Mouse (Mus musculus) forebrain, embryonic 13.5 days (tissue): Measurements from ENCODE around the gene Rad9b. TPM values are rescaled to one million over a fixed set of nuclear protein-coding genes. Genes with fewer than 3 reads are reported as not detected.

Source experiments
- ATAC-seq: fragments of 200-750 bp; cut with Nextera tagmentation; 2 replicates; pipeline ENCODE4 v1.8.0; 2017
- H3K27ac ChIP-seq: fragments of 300-500 bp; sonication (generic); 2 replicates; pipeline ENCODE4 v1.5.1; 2015; ENCODE audit warnings: inconsistent platforms, mild to moderate bottlenecking, moderate library complexity
- H3K27me3 ChIP-seq: fragments of 300-500 bp; sonication (generic); 2 replicates; pipeline ENCODE4 v1.6.1; 2015; ENCODE audit warnings: mild to moderate bottlenecking, inconsistent platforms
- H3K36me3 ChIP-seq: fragments of 300-500 bp; sonication (generic); 2 replicates; pipeline ENCODE4 v1.6.1; 2015; ENCODE audit warnings: mild to moderate bottlenecking, inconsistent platforms; ENCODE audit not compliant: poor library complexity, severe bottlenecking
- H3K4me1 ChIP-seq: fragments of 300-500 bp; sonication (generic); 2 replicates; pipeline ENCODE4 v1.6.1; 2015; ENCODE audit warnings: inconsistent platforms
- H3K4me2 ChIP-seq: fragments of 300-500 bp; sonication (generic); 2 replicates; pipeline ENCODE4 v1.6.1; 2015; ENCODE audit warnings: inconsistent platforms, mild to moderate bottlenecking, moderate library complexity
- H3K4me3 ChIP-seq: fragments of 300-500 bp; sonication (generic); 2 replicates; pipeline ENCODE4 v1.5.1; 2015; ENCODE audit warnings: mild to moderate bottlenecking, inconsistent platforms
- H3K9ac ChIP-seq: fragments of 300-500 bp; sonication (generic); 2 replicates; pipeline ENCODE4 v1.6.1; 2015; ENCODE audit warnings: mild to moderate bottlenecking, inconsistent platforms
- H3K9me3 ChIP-seq: fragments of 300-500 bp; sonication (generic); replicated peaks from 2 replicates; pipeline ENCODE4 v1.6.1; 2016; ENCODE audit warnings: inconsistent platforms
- WGBS: fragments of 180-500 bp; shearing (Covaris S2); methylation state at CpG from one replicate; pipeline ENCODE4 v1.1.7; 2015; 5-methylcytosine and 5-hydroxymethylcytosine counted together
- polyA plus RNA-seq: library from polyadenylated mRNA; unstranded; fragments of >200 nt; fragmentation: Nextera tagmentation; extraction: Ambion mirVana; gene quantifications from 2 replicates; pipeline ENCODE4 v1.2.1, GENCODE M21; 2015

The Rad9b gene
- polyA plus RNA-seq, 1 experiment from 2014 or later = 16.1 TPM

DNA sequence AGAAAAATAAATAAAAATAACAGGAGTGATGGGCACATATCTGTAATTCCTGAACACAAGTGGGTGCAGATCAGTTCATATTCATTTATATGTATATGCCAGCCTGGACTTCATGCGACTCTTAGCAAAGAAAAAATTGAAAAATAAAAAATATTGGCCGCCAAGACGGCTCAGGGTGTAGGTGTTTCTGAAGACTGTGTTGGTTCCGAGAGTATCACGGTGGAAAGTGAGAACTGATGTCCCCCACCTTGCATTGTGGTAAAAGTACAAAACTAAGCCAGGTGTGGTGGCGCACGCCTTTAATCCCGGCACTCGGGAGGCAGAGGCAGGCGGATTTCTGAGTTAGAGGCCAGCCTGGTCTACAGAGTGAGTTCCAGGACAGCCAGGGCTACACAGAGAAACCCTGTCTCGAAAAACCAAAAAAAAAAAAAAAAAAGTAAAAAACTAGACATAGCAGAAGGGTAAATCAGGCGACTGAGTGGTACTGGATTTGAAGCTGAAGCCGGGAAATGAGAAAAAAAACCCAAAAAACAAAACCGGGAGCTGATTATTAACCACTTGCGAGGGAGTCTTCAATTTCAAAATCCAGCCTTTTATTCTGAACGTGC lies 37.2 kb upstream of the Rad9b start:
- Histone ChIP-seq H3K9me3 (no peaks in the 10 kb centered on the region), H3K9ac (no peak overlapping the region), H3K36me3 (peaks cover 5% of the 10 kb centered on the region; the same call in 1 of the 2 replicates), H3K4me3 (peak overlapping the region; percentile 84), H3K4me2 (peak overlapping the region; percentile 87), H3K27ac (no peak overlapping the region), H3K4me1 (peaks cover 11% of the 10 kb centered on the region), H3K27me3 (no peaks in the 10 kb centered on the region)
- ATAC-seq = peak; percentile 46; the same call in 1 of the 2 replicates
- WGBS = 56% methylated on average over 16 of the region's 16 CpGs

DNA sequence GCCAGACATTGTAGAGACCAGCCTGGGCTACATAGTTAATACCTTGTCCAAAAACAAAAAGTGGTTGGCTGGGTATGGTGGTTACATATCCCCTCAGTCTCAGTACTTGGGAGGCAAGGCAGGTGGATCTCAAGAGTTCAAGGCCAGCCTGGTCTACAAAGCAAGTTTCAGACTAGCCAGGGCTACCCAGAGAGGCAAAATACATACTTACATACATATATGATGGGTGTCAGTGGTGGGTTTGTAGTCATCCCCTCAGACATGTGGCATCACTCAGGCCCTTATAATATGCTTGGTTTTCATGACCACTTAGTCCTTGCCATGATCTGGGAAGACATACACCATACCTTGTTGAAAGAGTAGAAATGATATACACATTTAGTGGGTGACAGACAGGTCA lies 36.6 kb upstream of the Rad9b start:
- H3K9ac ChIP-seq = no peak overlapping the region
- H3K4me2 ChIP-seq = no peak overlapping the region
- H3K9me3 ChIP-seq = no peaks in the 10 kb centered on the region
- no peak overlapping the region for H3K27ac ChIP-seq
- H3K4me1 ChIP-seq = peaks cover 11% of the 10 kb centered on the region
- peaks cover 5% of the 10 kb centered on the region; the same call in 1 of the 2 replicates for H3K36me3 ChIP-seq
- ATAC-seq = no peak
- H3K27me3 ChIP-seq = no peaks in the 10 kb centered on the region
- H3K4me3 ChIP-seq = no peak overlapping the region

DNA sequence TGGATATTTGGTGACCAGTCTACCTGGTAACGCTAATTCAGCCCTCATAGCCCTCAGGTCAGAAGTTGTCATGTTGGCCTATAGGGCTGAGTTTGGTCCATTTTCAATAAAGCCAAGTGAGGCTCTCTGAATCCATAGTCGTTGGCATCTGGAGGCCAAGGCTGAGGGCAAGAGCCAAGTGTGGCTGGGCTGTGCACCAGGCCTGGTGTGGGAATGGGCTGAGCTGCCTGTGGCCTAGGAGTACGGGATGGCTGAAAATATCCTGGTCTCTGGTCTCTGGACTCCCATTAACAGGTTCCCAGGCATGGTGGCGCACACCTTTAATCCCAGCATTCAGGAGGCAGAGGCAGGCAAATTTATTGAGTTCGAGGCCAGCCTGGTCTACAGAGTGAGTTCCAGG lies 36.0 kb upstream of the Rad9b start:
- WGBS = 87% methylated on average over 5 of the region's 5 CpGs
- no peak for ATAC-seq

DNA sequence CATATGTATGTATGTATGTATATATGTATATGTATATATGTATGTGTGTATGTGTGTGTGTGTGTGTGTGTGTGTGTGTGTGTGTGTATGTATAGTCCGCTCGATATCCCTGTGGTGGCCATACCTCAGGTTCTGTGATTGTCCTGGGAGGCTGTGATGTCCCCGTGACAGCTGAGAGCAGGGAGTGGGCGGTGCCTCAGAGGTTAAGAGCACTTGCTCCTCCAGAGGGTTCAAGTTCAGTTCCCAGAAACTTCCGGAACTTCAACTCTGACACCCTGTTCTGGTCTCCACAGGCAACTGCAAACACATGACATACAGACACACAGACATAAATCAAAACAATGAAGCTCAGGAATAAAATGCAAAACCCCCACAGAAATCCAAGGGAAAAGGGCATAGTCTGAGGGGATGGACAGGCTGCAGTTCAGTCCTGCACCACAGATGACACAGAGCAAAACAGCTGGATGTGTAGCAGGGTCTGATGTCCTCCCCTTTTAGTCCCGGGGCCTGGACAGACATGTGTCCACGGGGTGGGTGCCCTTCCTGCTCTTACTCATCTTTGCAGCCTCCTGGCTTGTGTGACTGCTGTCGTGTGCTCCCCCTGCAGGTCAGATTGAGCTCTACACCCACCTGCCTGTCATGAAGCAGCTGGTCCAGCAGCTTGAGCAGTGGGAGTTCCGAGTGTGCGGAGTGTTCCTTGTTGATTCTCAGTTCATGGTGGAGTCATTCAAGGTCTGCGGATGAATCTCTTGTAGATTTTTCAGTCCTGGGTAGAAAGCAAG lies 25.5 kb upstream of the Rad9b start:
- H3K4me3 ChIP-seq = no peak overlapping the region
- H3K4me2 ChIP-seq = no peak overlapping the region
- no peak overlapping the region for H3K27ac ChIP-seq
- H3K9me3 ChIP-seq = no peaks in the 10 kb centered on the region
- H3K4me1 ChIP-seq = no peaks in the 10 kb centered on the region
- H3K36me3 ChIP-seq = peaks cover 61% of the 10 kb centered on the region
- 57% methylated on average over 11 of the region's 11 CpGs for WGBS
- no peaks in the 10 kb centered on the region for H3K27me3 ChIP-seq
- no peak overlapping the region for H3K9ac ChIP-seq
- ATAC-seq = peak; percentile 55; the same call in 1 of the 2 replicates

More for the DNA sequence above, 36.0 kb upstream of the Rad9b start:
- Histone ChIP-seq H3K27me3 (no peaks in the 10 kb centered on the region), H3K4me3 (no peak overlapping the region), H3K27ac (no peak overlapping the region), H3K4me1 (peaks cover 11% of the 10 kb centered on the region), H3K9ac (no peak overlapping the region), H3K36me3 (peaks cover 5% of the 10 kb centered on the region; the same call in 1 of the 2 replicates), H3K9me3 (no peaks in the 10 kb centered on the region), H3K4me2 (no peak overlapping the region)

DNA sequence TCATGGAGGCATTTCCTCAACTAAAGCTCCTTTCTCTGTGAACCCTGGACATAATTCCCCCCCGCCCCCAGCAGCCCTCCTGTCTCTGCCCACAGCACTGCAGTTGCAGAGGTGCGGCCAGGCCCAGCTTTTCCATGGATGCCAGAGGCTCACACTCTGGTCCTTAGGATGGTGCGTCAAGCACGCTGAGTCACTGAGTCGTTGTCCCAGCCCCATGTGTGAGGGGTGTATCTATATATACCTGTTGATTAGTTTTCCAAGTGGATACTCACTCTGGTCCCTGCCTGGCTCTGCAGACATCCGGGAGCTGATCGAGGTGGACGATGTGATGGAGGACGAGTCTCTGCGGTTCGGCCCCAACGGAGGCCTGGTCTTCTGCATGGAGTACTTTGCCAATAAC lies 24.1 kb upstream of the Rad9b start:
- no peaks in the 10 kb centered on the region for H3K27me3 ChIP-seq
- no peak overlapping the region for H3K4me2 ChIP-seq
- no peak overlapping the region for H3K27ac ChIP-seq
- H3K36me3 ChIP-seq = peaks cover 69% of the 10 kb centered on the region
- peaks cover 7% of the 10 kb centered on the region for H3K4me1 ChIP-seq
- ATAC-seq = no peak
- no peak overlapping the region for H3K9ac ChIP-seq
- H3K4me3 ChIP-seq = no peak overlapping the region
- WGBS = 94% methylated on average over 12 of the region's 12 CpGs
- no peaks in the 10 kb centered on the region for H3K9me3 ChIP-seq

DNA sequence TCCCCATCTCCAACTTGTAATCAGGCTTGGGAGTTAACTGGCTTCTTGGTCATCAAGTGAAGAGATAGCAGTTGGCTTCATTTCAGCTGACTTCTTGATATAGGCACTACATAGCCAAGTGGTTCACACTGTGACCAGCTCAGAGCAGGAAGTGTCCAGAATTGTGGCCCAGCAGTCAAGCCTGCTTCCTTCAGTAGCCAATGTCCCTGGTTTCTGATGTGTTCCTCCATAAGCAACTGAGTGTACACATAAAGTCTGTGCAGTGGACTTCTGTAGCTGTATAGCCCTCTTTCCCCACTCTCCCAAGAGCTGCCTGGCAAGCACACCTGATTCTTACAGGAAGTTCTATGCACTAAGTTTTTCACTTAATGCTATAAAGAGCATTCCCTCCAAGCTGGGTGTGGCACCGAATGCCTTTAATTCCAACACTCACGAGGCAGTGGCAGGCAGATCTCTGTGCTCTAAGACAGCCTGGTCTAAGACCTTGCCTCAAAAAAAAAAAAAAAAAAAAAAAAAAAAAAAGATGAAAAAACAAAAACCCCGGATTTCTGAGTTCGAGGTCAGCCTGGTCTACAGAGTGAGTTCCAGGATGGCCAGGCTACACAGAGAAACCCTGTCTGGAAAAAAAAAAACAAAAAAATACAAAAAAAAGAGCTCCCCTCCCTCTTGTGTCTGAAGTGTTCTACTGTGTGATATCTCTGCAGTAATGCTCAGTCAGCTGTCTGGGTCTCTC lies 23.2 kb upstream of the Rad9b start:
- Histone ChIP-seq H3K36me3 (peaks cover 63% of the 10 kb centered on the region), H3K4me2 (no peak overlapping the region), H3K27ac (no peak overlapping the region), H3K27me3 (no peaks in the 10 kb centered on the region), H3K4me1 (peaks cover 12% of the 10 kb centered on the region), H3K9me3 (no peaks in the 10 kb centered on the region), H3K9ac (no peak overlapping the region), H3K4me3 (no peak overlapping the region)
- no peak for ATAC-seq
- WGBS = 96% methylated on average over 4 of the region's 4 CpGs

DNA sequence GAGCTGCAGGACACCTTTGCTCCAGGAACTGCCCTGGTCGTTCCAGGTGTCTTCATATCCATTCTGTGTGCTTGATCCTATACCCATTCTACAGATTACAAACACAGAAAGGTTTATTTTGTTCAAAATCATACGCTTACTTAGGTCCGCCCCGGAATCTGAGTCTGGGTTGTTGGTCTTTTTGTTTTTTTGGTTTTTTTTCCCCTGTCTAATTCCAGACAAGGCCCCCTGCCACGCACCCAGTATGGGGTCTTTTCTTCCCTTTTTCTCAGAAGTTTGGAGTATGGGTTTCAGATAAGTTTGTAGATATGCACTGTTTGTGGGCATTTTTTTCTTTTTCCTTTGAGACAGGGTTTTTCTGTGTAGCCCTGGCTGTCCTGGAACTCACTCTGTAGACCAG lies 18.8 kb upstream of the Rad9b start:
- H3K4me2 ChIP-seq = peak overlapping the region; percentile 66
- peak overlapping the region; percentile 80 for H3K4me3 ChIP-seq
- H3K36me3 ChIP-seq = peaks cover 38% of the 10 kb centered on the region
- no peaks in the 10 kb centered on the region for H3K9me3 ChIP-seq
- 7% methylated on average over 5 of the region's 5 CpGs for WGBS
- no peaks in the 10 kb centered on the region for H3K27me3 ChIP-seq
- H3K4me1 ChIP-seq = peaks cover 27% of the 10 kb centered on the region
- no peak for ATAC-seq
- peak overlapping the region; percentile 98 for H3K27ac ChIP-seq
- H3K9ac ChIP-seq = peak overlapping the region; percentile 88

DNA sequence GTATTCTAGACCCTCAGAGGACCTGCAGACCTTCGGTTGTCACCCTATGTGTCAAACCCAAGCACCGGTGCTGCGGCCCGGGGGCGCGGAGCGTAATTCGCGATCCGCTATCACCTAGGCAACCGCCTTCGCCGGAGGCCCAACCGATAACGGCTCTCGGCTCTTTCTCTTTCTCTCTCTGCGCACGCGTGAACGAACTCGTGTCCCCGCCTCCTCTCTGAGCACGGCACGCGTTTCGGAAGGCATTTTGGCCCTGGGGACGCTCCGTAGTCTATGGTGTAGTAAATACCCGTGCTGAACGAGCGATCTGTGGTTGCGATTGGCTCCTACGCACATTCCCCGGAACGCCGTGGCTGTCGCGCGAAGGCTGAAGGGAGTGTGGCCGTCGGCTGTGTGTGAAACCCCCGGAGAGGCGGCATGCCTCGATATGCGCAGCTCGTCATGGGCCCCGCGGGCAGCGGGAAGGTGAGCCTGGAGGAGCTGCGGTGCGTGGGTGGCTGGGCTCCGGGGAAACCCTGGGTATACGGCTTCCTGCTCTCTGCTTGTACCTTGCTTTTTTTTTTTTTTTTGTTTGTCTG lies 18.2 kb upstream of the Rad9b start, which contains the start of gene Fam216a:
Fam216a (minus strand) TSS at position 173 of the 578 bp plus-strand sequence.
- under 1% methylated on average over 53 of the region's 53 CpGs for WGBS
- H3K4me1 ChIP-seq = peaks cover 27% of the 10 kb centered on the region

DNA sequence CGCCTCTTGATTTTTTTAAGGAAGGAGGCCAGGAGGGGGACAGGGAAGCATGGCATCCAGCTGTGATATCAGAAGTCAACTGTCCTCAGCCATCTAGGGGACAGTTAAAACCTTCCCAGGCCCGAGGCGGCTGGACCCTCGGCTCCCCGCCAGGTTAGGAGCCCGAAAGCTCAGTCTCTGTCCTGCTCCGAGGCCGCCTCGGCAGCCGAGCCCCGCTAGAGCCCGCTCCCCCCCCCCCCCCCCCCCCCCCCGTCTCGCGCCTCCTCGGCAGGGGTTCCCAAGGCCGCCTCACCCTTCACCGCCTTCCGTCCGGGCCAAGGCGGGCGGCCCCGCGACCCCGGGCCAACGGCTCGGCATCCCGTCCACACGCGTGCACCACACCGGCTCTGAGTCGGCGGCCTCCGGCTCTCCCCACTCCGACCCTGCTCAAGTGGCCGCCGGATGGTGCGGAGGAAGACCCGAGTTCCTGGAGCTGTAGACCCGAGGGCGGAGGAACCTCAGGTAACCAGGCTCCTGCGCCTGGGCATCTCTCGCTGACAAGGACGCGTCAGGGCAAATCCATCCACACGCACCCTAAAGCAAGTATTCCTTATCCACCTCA lies 17.7 kb upstream of the Rad9b start, which contains the start of gene Gpn3:
Gpn3 (plus strand) TSS at position 286 of the 601 bp plus-strand sequence.
- Histone ChIP-seq H3K4me3 (peak within 1 kb of the TSS; percentile 80), H3K4me1 (peaks cover 27% of the 10 kb centered on the region), H3K9me3 (no peaks in the 10 kb centered on the region), H3K9ac (peak within 1 kb of the TSS; percentile 88), H3K36me3 (peaks cover 43% of the 10 kb centered on the region), H3K27ac (peak within 1 kb of the TSS; percentile 98), H3K4me2 (peak within 1 kb of the TSS; percentile 66), H3K27me3 (no peaks in the 10 kb centered on the region)
- peak; percentile 76 for ATAC-seq
- 0% methylated on average over 34 of the region's 46 CpGs for whole genome bisulfite sequencing

More for the DNA sequence above, 18.2 kb upstream of the Rad9b start, which contains the start of gene Fam216a:
- H3K27me3 ChIP-seq = no peaks in the 10 kb centered on the region
- peak; percentile 94 for ATAC-seq
- peak within 1 kb of the TSS; percentile 66 for H3K4me2 ChIP-seq
- peaks cover 43% of the 10 kb centered on the region for H3K36me3 ChIP-seq
- H3K9me3 ChIP-seq = no peaks in the 10 kb centered on the region
- peak within 1 kb of the TSS; percentile 80 for H3K4me3 ChIP-seq
- H3K9ac ChIP-seq = peak within 1 kb of the TSS; percentile 88
- H3K27ac ChIP-seq = peak within 1 kb of the TSS; percentile 98

DNA sequence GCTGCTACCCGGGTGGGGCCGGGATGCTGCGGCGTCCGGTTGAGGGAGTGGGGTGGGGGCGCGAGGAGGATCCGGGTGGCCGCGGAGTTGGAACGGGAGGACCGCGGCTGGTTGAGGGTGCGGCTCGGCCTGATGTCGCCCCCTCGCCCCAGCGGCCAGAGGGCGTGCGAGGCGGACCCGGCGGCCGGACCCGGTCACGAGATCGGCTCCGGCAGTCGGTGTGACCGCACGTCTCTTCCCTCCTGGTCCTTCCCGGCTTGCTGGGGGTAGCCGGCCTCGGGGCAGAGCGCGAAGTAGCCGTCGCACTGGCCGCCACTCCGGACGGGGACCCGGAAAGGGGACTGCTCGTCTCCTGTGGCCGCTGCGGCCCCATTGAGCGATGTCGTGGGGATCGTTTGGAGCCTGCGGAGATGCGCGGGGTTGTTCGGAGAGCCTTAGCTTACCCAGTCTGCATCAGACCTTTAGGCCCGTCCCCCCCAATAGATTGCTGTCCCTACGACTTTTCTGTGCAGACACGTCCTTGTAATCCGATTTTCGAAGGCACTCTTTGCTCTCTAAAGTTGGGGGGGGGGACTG lies 547 bp upstream of the Rad9b start:
- Histone ChIP-seq H3K9ac (peak overlapping the region; percentile 94), H3K9me3 (no peaks in the 10 kb centered on the region), H3K4me1 (peaks cover 11% of the 10 kb centered on the region), H3K27me3 (no peaks in the 10 kb centered on the region), H3K4me3 (peak overlapping the region; percentile 97), H3K36me3 (peaks cover 22% of the 10 kb centered on the region), H3K4me2 (peak overlapping the region; percentile 82), H3K27ac (peak overlapping the region; percentile 68)
- WGBS = under 1% methylated on average over 52 of the region's 57 CpGs
- ATAC-seq = peak; percentile 34

DNA sequence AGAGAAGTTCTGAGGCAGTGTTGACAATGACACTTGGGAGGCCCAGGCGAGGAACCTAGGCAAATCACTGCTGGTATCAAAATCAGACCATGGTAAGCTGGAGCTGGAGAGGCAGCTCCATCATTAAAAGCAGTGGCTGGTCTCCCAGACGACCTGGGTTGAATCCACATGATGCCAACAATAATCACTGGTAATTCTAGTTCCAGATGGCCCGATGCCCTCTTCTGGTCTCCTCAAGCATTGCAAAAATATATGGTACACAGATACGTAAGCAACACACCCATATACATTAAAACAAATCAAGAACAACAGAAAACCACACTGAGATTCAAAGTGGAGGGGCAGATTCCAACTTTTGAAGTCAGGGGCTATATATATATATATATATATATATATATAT lies 8.3 kb downstream of the Rad9b start:
- no peak for ATAC-seq
- no peaks in the 10 kb centered on the region for H3K9me3 ChIP-seq
- no peak overlapping the region for H3K9ac ChIP-seq
- WGBS = 76% methylated on average over 4 of the region's 4 CpGs
- H3K4me2 ChIP-seq = no peak overlapping the region
- H3K27me3 ChIP-seq = no peaks in the 10 kb centered on the region
- no peak overlapping the region for H3K27ac ChIP-seq
- H3K4me1 ChIP-seq = no peaks in the 10 kb centered on the region
- no peaks in the 10 kb centered on the region for H3K36me3 ChIP-seq
- H3K4me3 ChIP-seq = no peak overlapping the region
